Mouse (Mus musculus): ENCODE results near the gene Npas4. TPM values are rescaled to one million over a fixed set of nuclear protein-coding genes. Genes with fewer than 3 reads are reported as not detected.
A peak's percentile ranks its signal among the peaks of the same experiment; 100 is the strongest.
"Not testable (repeated sequence)": the region's sequence is repeated elsewhere in the genome, so short reads cannot be mapped to it uniquely, and the experiment has no call there.

Npas4 gene
- polyA plus RNA-seq, 1 experiment from 2014 or later: 0.18 TPM

GRCm38 (mm10) chr19:5013138-5013537, 23.0 kb upstream of the Npas4 start:
- H3K4me3 ChIP-seq (ENCODE audit: control insufficient read depth in 1 of 2, insufficient read depth in 1 of 2, low read depth in 1 of 2, low read length in 2 of 2): no peak overlapping the region
- peak overlapping the region in 1 of 2 experiments; percentile 29; a peak in 1 of 4 replicates for H3K27ac ChIP-seq (replicated peaks in 1 of 2; ENCODE audit: control insufficient read depth in 1 of 2, insufficient read depth in 1 of 2, low read depth in 2 of 2, low read length in 2 of 2)
- H3K36me3 ChIP-seq (ENCODE audit: control insufficient read depth, insufficient read depth, low read length): no peaks in the 10 kb centered on the region
- ATAC-seq (ENCODE audit: insufficient number of reproducible peaks, insufficient read depth, low FRiP score, low read depth): no peak
- no peak overlapping the region for H3K9ac ChIP-seq (ENCODE audit: low read length)
- 30% methylated on average over 8 of the region's 8 CpGs for WGBS
- H3K4me1 ChIP-seq (ENCODE audit: control insufficient read depth in 2 of 2, insufficient read depth in 2 of 2, low read length in 2 of 2): peaks cover 14 to 17% of the 10 kb centered on the region in 2 experiments
- H3K4me2 ChIP-seq (ENCODE audit: low read length): no peak overlapping the region
- H3K27me3 ChIP-seq (ENCODE audit: control insufficient read depth, insufficient read depth, low read length): no peaks in the 10 kb centered on the region
- H3K9me3 ChIP-seq (ENCODE audit: control insufficient read depth, low read length): no peaks in the 10 kb centered on the region

- Histone ChIP-seq H3K27me3 (ENCODE audit: control insufficient read depth, insufficient read depth, low read length) (no peaks in the 10 kb centered on the region), H3K36me3 (ENCODE audit: control insufficient read depth, insufficient read depth, low read length) (no peaks in the 10 kb centered on the region), H3K27ac (replicated peaks in 1 of 2; ENCODE audit: control insufficient read depth in 1 of 2, insufficient read depth in 1 of 2, low read depth in 2 of 2, low read length in 2 of 2) (no peak overlapping the region), H3K9ac (ENCODE audit: low read length) (no peak overlapping the region), H3K9me3 (ENCODE audit: control insufficient read depth, low read length) (no peaks in the 10 kb centered on the region), H3K4me3 (ENCODE audit: control insufficient read depth in 1 of 2, insufficient read depth in 1 of 2, low read depth in 1 of 2, low read length in 2 of 2) (no peak overlapping the region), H3K4me2 (ENCODE audit: low read length) (no peak overlapping the region), H3K4me1 (ENCODE audit: control insufficient read depth in 2 of 2, insufficient read depth in 2 of 2, low read length in 2 of 2) (peaks cover 7 to 8% of the 10 kb centered on the region in 2 experiments)
- no peak for ATAC-seq (ENCODE audit: insufficient number of reproducible peaks, insufficient read depth, low FRiP score, low read depth)
- WGBS: 53% methylated on average over 4 of the region's 4 CpGs
Measured at GRCm38 (mm10) chr19:5004925-5005324, 14.8 kb upstream of the Npas4 start.

- not testable (repeated sequence) for H3K4me3 ChIP-seq (ENCODE audit: control insufficient read depth in 1 of 2, insufficient read depth in 1 of 2, low read depth in 1 of 2, low read length in 2 of 2); H3K4me2 ChIP-seq (ENCODE audit: low read length); H3K27me3 ChIP-seq (ENCODE audit: control insufficient read depth, insufficient read depth, low read length); H3K27ac ChIP-seq (replicated peaks in 1 of 2; ENCODE audit: control insufficient read depth in 1 of 2, insufficient read depth in 1 of 2, low read depth in 2 of 2, low read length in 2 of 2); H3K36me3 ChIP-seq (ENCODE audit: control insufficient read depth, insufficient read depth, low read length); H3K9ac ChIP-seq (ENCODE audit: low read length); H3K9me3 ChIP-seq (ENCODE audit: control insufficient read depth, low read length); ATAC-seq (ENCODE audit: insufficient number of reproducible peaks, insufficient read depth, low FRiP score, low read depth)
- WGBS: 52% methylated on average over 2 of the region's 2 CpGs
- H3K4me1 ChIP-seq (ENCODE audit: control insufficient read depth in 2 of 2, insufficient read depth in 2 of 2, low read length in 2 of 2): peaks cover 12 to 17% of the 10 kb centered on the region in 2 experiments
Measured at GRCm38 (mm10) chr19:5003644-5004043, 13.5 kb upstream of the Npas4 start.

- peak overlapping the region; percentile 59 for H3K9ac ChIP-seq (ENCODE audit: low read length)
- WGBS: under 1% methylated on average over 39 of the region's 39 CpGs
- peak; percentile 76 for ATAC-seq (ENCODE audit: insufficient number of reproducible peaks, insufficient read depth, low FRiP score, low read depth)
Measured at GRCm38 (mm10) chr19:5001666-5002406, 11.7 kb upstream of the Npas4 start.

GRCm38 (mm10) chr19:4999445-5000140, 9.5 kb upstream of the Npas4 start:
- Histone ChIP-seq H3K36me3 (ENCODE audit: control insufficient read depth, insufficient read depth, low read length) (no peaks in the 10 kb centered on the region), H3K4me3 (ENCODE audit: control insufficient read depth in 1 of 2, insufficient read depth in 1 of 2, low read depth in 1 of 2, low read length in 2 of 2) (no peak overlapping the region), H3K4me2 (ENCODE audit: low read length) (peak overlapping the region; percentile 21; the same call in 1 of the 2 replicates), H3K4me1 (ENCODE audit: control insufficient read depth in 2 of 2, insufficient read depth in 2 of 2, low read length in 2 of 2) (peaks cover 15 to 17% of the 10 kb centered on the region in 2 experiments), H3K9ac (ENCODE audit: low read length) (no peak overlapping the region), H3K27me3 (ENCODE audit: control insufficient read depth, insufficient read depth, low read length) (no peaks in the 10 kb centered on the region), H3K9me3 (ENCODE audit: control insufficient read depth, low read length) (no peaks in the 10 kb centered on the region), H3K27ac (replicated peaks in 1 of 2; ENCODE audit: control insufficient read depth in 1 of 2, insufficient read depth in 1 of 2, low read depth in 2 of 2, low read length in 2 of 2) (no peak overlapping the region)
- ATAC-seq (ENCODE audit: insufficient number of reproducible peaks, insufficient read depth, low FRiP score, low read depth): no peak
- 50% methylated on average over 6 of the region's 6 CpGs for WGBS

More at GRCm38 (mm10) chr19:5001666-5002406, 11.7 kb upstream of the Npas4 start:
- Histone ChIP-seq H3K4me1 (ENCODE audit: control insufficient read depth in 2 of 2, insufficient read depth in 2 of 2, low read length in 2 of 2) (peaks cover 12 to 17% of the 10 kb centered on the region in 2 experiments), H3K4me3 (ENCODE audit: control insufficient read depth in 1 of 2, insufficient read depth in 1 of 2, low read depth in 1 of 2, low read length in 2 of 2) (peak overlapping the region; percentile 22 to 38), H3K27me3 (ENCODE audit: control insufficient read depth, insufficient read depth, low read length) (no peaks in the 10 kb centered on the region), H3K27ac (replicated peaks in 1 of 2; ENCODE audit: control insufficient read depth in 1 of 2, insufficient read depth in 1 of 2, low read depth in 2 of 2, low read length in 2 of 2) (no peak overlapping the region; a peak in 1 of 4 replicates), H3K36me3 (ENCODE audit: control insufficient read depth, insufficient read depth, low read length) (no peaks in the 10 kb centered on the region), H3K4me2 (ENCODE audit: low read length) (peak overlapping the region; percentile 67), H3K9me3 (ENCODE audit: control insufficient read depth, low read length) (no peaks in the 10 kb centered on the region)

GRCm38 (mm10) chr19:4994043-4994442, 3.9 kb upstream of the Npas4 start:
- no peaks in the 10 kb centered on the region for H3K36me3 ChIP-seq (ENCODE audit: control insufficient read depth, insufficient read depth, low read length)
- H3K9me3 ChIP-seq (ENCODE audit: control insufficient read depth, low read length): no peaks in the 10 kb centered on the region
- H3K4me2 ChIP-seq (ENCODE audit: low read length): no peak overlapping the region
- no peak for ATAC-seq (ENCODE audit: insufficient number of reproducible peaks, insufficient read depth, low FRiP score, low read depth)
- H3K27me3 ChIP-seq (ENCODE audit: control insufficient read depth, insufficient read depth, low read length): peaks cover 25% of the 10 kb centered on the region
- WGBS: 55% methylated on average over 5 of the region's 5 CpGs
- H3K27ac ChIP-seq (replicated peaks in 1 of 2; ENCODE audit: control insufficient read depth in 1 of 2, insufficient read depth in 1 of 2, low read depth in 2 of 2, low read length in 2 of 2): no peak overlapping the region
- H3K4me1 ChIP-seq (ENCODE audit: control insufficient read depth in 2 of 2, insufficient read depth in 2 of 2, low read length in 2 of 2): peaks cover 26 to 32% of the 10 kb centered on the region in 2 experiments
- H3K4me3 ChIP-seq (ENCODE audit: control insufficient read depth in 1 of 2, insufficient read depth in 1 of 2, low read depth in 1 of 2, low read length in 2 of 2): no peak overlapping the region
- H3K9ac ChIP-seq (ENCODE audit: low read length): no peak overlapping the region

- no peak overlapping the region for H3K9ac ChIP-seq (ENCODE audit: low read length)
- H3K4me3 ChIP-seq (ENCODE audit: control insufficient read depth in 1 of 2, insufficient read depth in 1 of 2, low read depth in 1 of 2, low read length in 2 of 2): no peak overlapping the region
- H3K27ac ChIP-seq (replicated peaks in 1 of 2; ENCODE audit: control insufficient read depth in 1 of 2, insufficient read depth in 1 of 2, low read depth in 2 of 2, low read length in 2 of 2): peak overlapping the region; percentile 2 to 51
- H3K4me2 ChIP-seq (ENCODE audit: low read length): peak overlapping the region; percentile 29
- H3K27me3 ChIP-seq (ENCODE audit: control insufficient read depth, insufficient read depth, low read length): peaks cover 25% of the 10 kb centered on the region
- no peaks in the 10 kb centered on the region for H3K9me3 ChIP-seq (ENCODE audit: control insufficient read depth, low read length)
- H3K36me3 ChIP-seq (ENCODE audit: control insufficient read depth, insufficient read depth, low read length): no peaks in the 10 kb centered on the region
- peak; percentile 82 for ATAC-seq (ENCODE audit: insufficient number of reproducible peaks, insufficient read depth, low FRiP score, low read depth)
- H3K4me1 ChIP-seq (ENCODE audit: control insufficient read depth in 2 of 2, insufficient read depth in 2 of 2, low read length in 2 of 2): peaks cover 26 to 30% of the 10 kb centered on the region in 2 experiments
- under 1% methylated on average over 9 of the region's 9 CpGs for WGBS
Measured at GRCm38 (mm10) chr19:4992904-4993303, 2.8 kb upstream of the Npas4 start.
